Mouse (Mus musculus) ES-E14 (cell line): ENCODE measurements around the gene Vps26a. TPM values are rescaled to one million over a fixed set of nuclear protein-coding genes. Genes with fewer than 3 reads are reported as not detected.
A peak's percentile ranks its signal among the peaks of the same experiment; 100 is the strongest.
"Not testable (repeated sequence)": the region's sequence is repeated elsewhere in the genome, so short reads cannot be mapped to it uniquely, and the experiment has no call there.

Experiments
- DNase-seq: peaks from one replicate; pipeline ENCODE4 v3.0.0-alpha.2; 2013; ENCODE audit warnings: low read depth, low spot score
- H3K27ac ChIP-seq: 2 replicates; pipeline ENCODE4 v1.5.1; 2012; ENCODE audit warnings: low read depth, mild to moderate bottlenecking, low read length, moderate library complexity, mixed read lengths; ENCODE audit not compliant: poor library complexity, insufficient read depth, severe bottlenecking
- H3K36me3 ChIP-seq: 2 replicates; pipeline ENCODE4 v1.6.1; 2012; ENCODE audit warnings: mild to moderate bottlenecking, low read length, moderate library complexity, mixed read lengths; ENCODE audit not compliant: control insufficient read depth, poor library complexity, insufficient read depth, severe bottlenecking
- H3K4me1 ChIP-seq, 2 experiments: fragments of 150-350 bp in 1 of 2; sonication (generic) in 1 of 2; 2 replicates each; pipeline ENCODE4 v1.6.1; 2012; ENCODE audit warnings: low read length in 2 of 2, mild to moderate bottlenecking in 1 of 2, mixed read lengths in 1 of 2; ENCODE audit not compliant: control insufficient read depth in 2 of 2, insufficient read depth in 2 of 2, poor library complexity in 1 of 2
- H3K4me3 ChIP-seq, 2 experiments: fragments of 150-350 bp in 1 of 2; sonication (generic) in 1 of 2; 2 replicates each; pipeline ENCODE4 v1.5.1; 2012; ENCODE audit warnings: low read length in 2 of 2, low read depth in 1 of 2, mild to moderate bottlenecking in 1 of 2, mixed read lengths in 1 of 2; ENCODE audit not compliant: insufficient read depth in 1 of 2, poor library complexity in 1 of 2, severe bottlenecking in 1 of 2
- H3K9ac ChIP-seq: 2 replicates; pipeline ENCODE4 v1.6.1; 2012; ENCODE audit warnings: low read depth, mild to moderate bottlenecking, low read length, mixed read lengths; ENCODE audit not compliant: poor library complexity, insufficient read depth, severe bottlenecking
- H3K9me3 ChIP-seq: fragments of 150-350 bp; sonication (generic); 2 replicates; pipeline ENCODE4 v1.6.1; 2012; ENCODE audit warnings: low read depth, mild to moderate bottlenecking, low read length; ENCODE audit not compliant: control insufficient read depth, insufficient read depth
- CHD2 ChIP-seq: IDR thresholded peaks from 2 replicates; pipeline ENCODE4 v1.6.1; 2014; ENCODE audit warnings: mild to moderate bottlenecking, low read depth, low read length, inconsistent platforms
- HCFC1 ChIP-seq: IDR thresholded peaks from 2 replicates; pipeline ENCODE4 v1.6.1; 2012; ENCODE audit warnings: low read length, inconsistent platforms, borderline replicate concordance; ENCODE audit not compliant: insufficient read depth
- MAFK ChIP-seq: IDR thresholded peaks from 2 replicates; pipeline ENCODE4 v1.6.1; 2014; ENCODE audit warnings: mild to moderate bottlenecking, low read depth, low read length, inconsistent platforms; ENCODE audit not compliant: insufficient read depth
- ZC3H11A ChIP-seq: IDR thresholded peaks from 2 replicates; pipeline ENCODE4 v1.6.1; 2012; ENCODE audit warnings: low read depth, mild to moderate bottlenecking, inconsistent platforms, low read length, borderline replicate concordance
- ZNF384 ChIP-seq: IDR thresholded peaks from 2 replicates; pipeline ENCODE4 v1.6.1; 2012; ENCODE audit warnings: low read depth, low read length, inconsistent platforms
- in situ Hi-C, 2 experiments: fragments of 600-800 bp; cut with MboI; formaldehyde crosslinking; loops; one replicate each; pipeline ENCODE4 v1.15.1; 2025; ENCODE audit warnings: low sequenced_read_pairs in 2 of 2, inconsistent platforms in 1 of 2; ENCODE audit not compliant: unreplicated experiment in 2 of 2
- total RNA-seq: library from RNA; depleted of rRNA; stranded (reverse); fragments of 300-350 nt; gene quantifications from 2 replicates; pipeline ENCODE4 v1.2.3, GENCODE M21; 2012

Gene Vps26a
- total RNA-seq, 1 experiment, result 32.1 TPM

DNA sequence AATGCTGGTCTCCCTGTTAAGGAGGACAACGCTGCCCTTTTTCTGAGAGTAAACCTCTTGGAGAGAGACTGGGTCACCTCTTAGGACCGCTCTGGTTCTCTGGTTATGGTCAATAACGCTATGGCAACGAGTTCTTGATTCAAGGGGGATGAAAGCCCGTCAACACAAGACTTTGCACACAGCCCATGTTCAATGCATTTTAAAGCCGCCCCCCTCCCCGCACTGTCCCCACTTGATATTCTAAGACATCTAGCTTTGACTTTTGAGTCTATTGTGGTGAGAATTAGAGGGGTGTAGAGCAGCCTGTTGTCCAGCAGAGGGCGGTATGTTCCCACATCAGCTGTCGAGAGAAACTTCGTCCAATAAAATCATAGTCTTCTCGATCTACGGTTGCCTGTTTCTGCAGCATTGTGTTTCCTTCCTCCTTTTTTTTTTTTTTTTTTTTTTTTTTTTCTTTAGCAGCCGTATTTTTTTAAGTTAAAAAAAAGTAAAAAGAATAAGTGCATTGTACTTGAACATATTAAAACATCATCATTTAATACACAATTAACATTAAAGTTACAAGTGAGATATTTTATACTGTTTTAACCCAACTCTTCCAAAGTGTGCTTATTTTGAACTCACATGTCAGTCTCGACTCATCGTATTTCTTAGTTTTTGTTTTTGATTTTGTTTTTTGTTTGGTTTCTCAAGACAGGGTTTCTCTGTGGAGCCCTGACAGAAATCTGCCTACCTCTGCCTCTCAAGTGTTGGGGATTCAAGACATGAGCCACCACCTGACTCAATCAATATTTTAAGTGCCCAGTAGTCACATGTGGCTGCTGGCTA, 13.7 kb upstream of the Vps26a start:
- in situ Hi-C loops, result no loop called here
- Histone ChIP-seq H3K4me1 (no peaks in the 10 kb centered on the region), H3K4me3 (no peak overlapping the region), H3K36me3 (no peaks in the 10 kb centered on the region), H3K9ac (no peak overlapping the region), H3K9me3 (no peaks in the 10 kb centered on the region), H3K27ac (no peak overlapping the region)
- DNase-seq, result peak; percentile 66
- TF ChIP-seq ZNF384 (peak; percentile 89), ZC3H11A (peak; percentile 92), MAFK (no peak)

DNA sequence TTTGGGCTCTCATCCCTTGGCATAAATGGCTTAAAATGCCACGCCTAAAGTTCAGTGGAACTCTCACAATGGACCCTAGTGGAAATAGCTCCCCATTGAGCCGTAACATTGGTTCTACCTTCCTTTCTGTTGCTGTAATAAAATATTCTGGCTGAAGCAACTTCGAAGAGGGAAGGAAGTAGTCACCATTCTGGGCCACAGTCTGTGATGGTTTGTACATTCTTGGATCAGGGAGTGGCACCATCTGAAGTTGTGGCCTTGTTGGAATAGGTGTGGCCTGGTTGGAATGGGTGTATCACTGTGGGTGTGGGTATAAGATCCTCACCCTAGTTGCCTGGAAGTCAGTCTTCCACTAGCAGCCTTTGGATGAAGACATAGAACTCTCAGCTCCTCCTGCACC, 5.1 kb upstream of the Vps26a start:
- H3K36me3 ChIP-seq, DNase-seq, H3K9me3 ChIP-seq, H3K27ac ChIP-seq, in situ Hi-C loops, H3K4me3 ChIP-seq, H3K9ac ChIP-seq, H3K4me1 ChIP-seq: not testable (repeated sequence)

DNA sequence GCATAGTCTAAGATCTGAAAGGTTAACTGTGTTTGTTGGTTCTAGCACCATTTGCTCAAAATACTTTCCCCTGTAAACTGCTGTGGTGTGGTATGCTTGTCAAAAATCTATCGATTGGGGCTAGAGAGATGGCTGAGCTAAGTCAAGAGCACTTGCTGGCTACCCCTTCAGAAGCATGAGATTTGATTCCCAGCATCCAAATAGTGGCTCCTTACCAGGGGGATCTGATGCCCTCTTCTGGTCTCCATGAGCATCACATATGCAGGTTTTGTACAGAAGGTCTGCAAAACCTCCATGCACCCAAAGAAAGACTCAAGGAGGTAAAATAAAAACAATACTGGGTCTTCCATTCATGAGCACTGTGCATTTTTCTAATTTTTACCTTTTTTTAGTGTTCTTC, 1.7 kb upstream of the Vps26a start:
- in situ Hi-C loops, result no loop called here
- Histone ChIP-seq H3K36me3 (no peaks in the 10 kb centered on the region), H3K4me3 (no peak overlapping the region), H3K9me3 (no peaks in the 10 kb centered on the region), H3K4me1 (peaks cover 0 to 2% of the 10 kb centered on the region in 2 experiments; a peak in 3 of 4 replicates), H3K9ac (no peak overlapping the region), H3K27ac (no peak overlapping the region)
- no peak for DNase-seq
- no peak; the same call in 1 of the 2 replicates for TF ChIP-seq ZC3H11A
- no peak for TF ChIP-seq MAFK
- TF ChIP-seq HCFC1, result no peak
- TF ChIP-seq CHD2, result no peak
- TF ChIP-seq ZNF384, result no peak

DNA sequence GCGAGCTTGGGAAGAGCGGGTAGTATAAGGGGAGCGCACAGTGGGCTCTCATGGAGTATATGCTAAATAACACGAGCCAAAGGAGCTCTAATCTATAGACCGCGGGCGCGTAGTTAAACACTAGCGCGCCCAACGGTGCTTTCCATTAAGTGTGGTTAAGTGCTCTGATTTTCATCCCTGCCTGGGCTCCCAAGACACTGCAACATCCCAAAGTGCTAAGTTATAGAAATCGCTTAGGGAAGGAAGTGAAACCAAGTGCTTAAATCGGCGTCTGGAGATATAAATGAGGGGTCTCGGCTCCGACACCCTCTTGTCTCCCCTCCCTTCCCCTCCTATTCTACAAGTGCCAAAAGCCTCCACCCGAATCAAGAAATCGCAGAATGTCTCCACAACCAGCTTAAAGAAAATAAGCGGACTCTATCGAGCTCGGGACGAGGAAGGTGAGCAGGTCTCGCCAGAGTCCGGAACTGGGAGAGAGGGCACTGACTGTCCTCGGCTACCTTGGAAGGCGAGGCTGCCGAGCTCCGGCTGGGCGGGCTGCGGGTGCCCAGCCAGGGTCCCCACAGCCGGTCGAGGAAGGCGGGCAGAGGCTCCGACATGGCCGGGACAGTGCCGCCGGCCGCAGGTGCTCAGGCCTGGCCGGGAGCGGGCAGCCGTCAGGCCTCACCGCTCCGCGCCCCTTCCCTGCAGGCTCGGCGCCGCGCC, 575 bp downstream of the Vps26a start:
- Histone ChIP-seq H3K36me3 (no peaks in the 10 kb centered on the region), H3K4me3 (peak overlapping the region; percentile 90 to 93), H3K27ac (peak overlapping the region; percentile 67), H3K9ac (peak overlapping the region; percentile 84), H3K4me1 (peaks cover 0 to 2% of the 10 kb centered on the region in 2 experiments; a peak in 2 of 4 replicates), H3K9me3 (no peaks in the 10 kb centered on the region)
- TF ChIP-seq CHD2 (no peak), MAFK (no peak), HCFC1 (no peak)
- in situ Hi-C loops, result no loop called here
- DNase-seq, result no peak
